Mouse (Mus musculus) ES-E14 (cell line): ENCODE results near the gene Atp2c2. TPM values are rescaled to one million over a fixed set of nuclear protein-coding genes. Genes with fewer than 3 reads are reported as not detected.

Experiments used
- DNase-seq: peaks from one replicate; pipeline ENCODE4 v3.0.0-alpha.2; 2013; ENCODE audit warnings: low read depth, low spot score
- H3K27ac ChIP-seq: 2 replicates; pipeline ENCODE4 v1.5.1; 2012; ENCODE audit warnings: low read depth, mild to moderate bottlenecking, low read length, moderate library complexity, mixed read lengths; ENCODE audit not compliant: poor library complexity, insufficient read depth, severe bottlenecking
- H3K36me3 ChIP-seq: 2 replicates; pipeline ENCODE4 v1.6.1; 2012; ENCODE audit warnings: mild to moderate bottlenecking, low read length, moderate library complexity, mixed read lengths; ENCODE audit not compliant: control insufficient read depth, poor library complexity, insufficient read depth, severe bottlenecking
- H3K4me1 ChIP-seq, 2 experiments: fragments of 150-350 bp in 1 of 2; sonication (generic) in 1 of 2; 2 replicates each; pipeline ENCODE4 v1.6.1; 2012; ENCODE audit warnings: low read length in 2 of 2, mild to moderate bottlenecking in 1 of 2, mixed read lengths in 1 of 2; ENCODE audit not compliant: control insufficient read depth in 2 of 2, insufficient read depth in 2 of 2, poor library complexity in 1 of 2
- H3K4me3 ChIP-seq, 2 experiments: fragments of 150-350 bp in 1 of 2; sonication (generic) in 1 of 2; 2 replicates each; pipeline ENCODE4 v1.5.1; 2012; ENCODE audit warnings: low read length in 2 of 2, low read depth in 1 of 2, mild to moderate bottlenecking in 1 of 2, mixed read lengths in 1 of 2; ENCODE audit not compliant: insufficient read depth in 1 of 2, poor library complexity in 1 of 2, severe bottlenecking in 1 of 2
- H3K9ac ChIP-seq: 2 replicates; pipeline ENCODE4 v1.6.1; 2012; ENCODE audit warnings: low read depth, mild to moderate bottlenecking, low read length, mixed read lengths; ENCODE audit not compliant: poor library complexity, insufficient read depth, severe bottlenecking
- H3K9me3 ChIP-seq: fragments of 150-350 bp; sonication (generic); 2 replicates; pipeline ENCODE4 v1.6.1; 2012; ENCODE audit warnings: low read depth, mild to moderate bottlenecking, low read length; ENCODE audit not compliant: control insufficient read depth, insufficient read depth
- CHD2 ChIP-seq: IDR thresholded peaks from 2 replicates; pipeline ENCODE4 v1.6.1; 2014; ENCODE audit warnings: mild to moderate bottlenecking, low read depth, low read length, inconsistent platforms
- HCFC1 ChIP-seq: IDR thresholded peaks from 2 replicates; pipeline ENCODE4 v1.6.1; 2012; ENCODE audit warnings: low read length, inconsistent platforms, borderline replicate concordance; ENCODE audit not compliant: insufficient read depth
- MAFK ChIP-seq: IDR thresholded peaks from 2 replicates; pipeline ENCODE4 v1.6.1; 2014; ENCODE audit warnings: mild to moderate bottlenecking, low read depth, low read length, inconsistent platforms; ENCODE audit not compliant: insufficient read depth
- ZC3H11A ChIP-seq: IDR thresholded peaks from 2 replicates; pipeline ENCODE4 v1.6.1; 2012; ENCODE audit warnings: low read depth, mild to moderate bottlenecking, inconsistent platforms, low read length, borderline replicate concordance
- ZNF384 ChIP-seq: IDR thresholded peaks from 2 replicates; pipeline ENCODE4 v1.6.1; 2012; ENCODE audit warnings: low read depth, low read length, inconsistent platforms
- in situ Hi-C, 2 experiments: fragments of 600-800 bp; cut with MboI; formaldehyde crosslinking; loops; one replicate each; pipeline ENCODE4 v1.15.1; 2025; ENCODE audit warnings: low sequenced_read_pairs in 2 of 2, inconsistent platforms in 1 of 2; ENCODE audit not compliant: unreplicated experiment in 2 of 2
- total RNA-seq: library from RNA; depleted of rRNA; stranded (reverse); fragments of 300-350 nt; gene quantifications from 2 replicates; pipeline ENCODE4 v1.2.3, GENCODE M21; 2012

Gene Atp2c2
- total RNA-seq, 1 experiment: 0.80 TPM

DNA sequence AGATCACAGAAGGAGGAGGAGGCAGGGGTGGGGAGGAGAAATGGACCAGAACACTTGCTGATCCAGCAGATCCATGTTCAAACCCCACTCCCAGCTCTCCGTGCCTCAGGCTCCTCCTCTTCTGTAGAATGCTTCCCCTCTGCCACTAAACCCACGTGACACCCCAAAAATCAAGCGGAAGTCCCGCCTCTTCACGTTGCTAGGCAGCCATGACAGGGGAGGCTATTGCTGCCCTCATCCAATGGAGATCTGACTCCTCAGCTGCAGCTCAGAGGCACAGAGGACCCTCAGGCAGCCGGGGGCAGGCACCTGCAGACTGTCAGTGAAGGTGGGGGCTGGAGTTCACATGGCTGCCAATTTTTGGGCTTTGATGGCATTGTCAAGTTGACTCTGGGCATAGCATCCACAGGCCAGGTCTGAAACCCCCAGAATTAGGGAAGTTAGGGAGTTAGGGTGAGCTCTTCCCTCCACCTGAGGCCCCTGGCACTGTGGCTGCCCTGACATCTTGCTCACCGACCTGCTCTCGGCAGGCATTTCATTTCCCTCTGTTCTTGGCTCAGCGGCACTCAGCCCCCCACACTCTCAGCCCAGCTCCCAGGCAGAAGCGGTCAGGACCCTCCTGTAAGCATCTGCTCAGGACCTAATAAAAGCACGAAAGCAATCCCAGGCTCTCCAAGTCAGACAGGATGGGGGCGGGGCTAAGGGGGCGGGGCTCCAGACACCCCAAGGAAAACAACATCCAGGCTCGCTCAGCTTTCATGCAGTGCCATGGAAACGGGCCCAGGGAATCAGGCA is 98.6 kb downstream of the Atp2c2 start:
- H3K9me3 ChIP-seq: no peaks in the 10 kb centered on the region
- H3K36me3 ChIP-seq: no peaks in the 10 kb centered on the region
- no peak overlapping the region for H3K27ac ChIP-seq
- in situ Hi-C loops: no loop called here
- H3K9ac ChIP-seq: no peak overlapping the region; the same call in 1 of the 2 replicates
- H3K4me3 ChIP-seq: peak overlapping the region in 1 of 2 experiments; percentile 47; a peak in 3 of 4 replicates
- no peak for TF ChIP-seq MAFK
- TF ChIP-seq HCFC1: no peak
- TF ChIP-seq ZNF384: no peak
- no peak for TF ChIP-seq CHD2
- TF ChIP-seq ZC3H11A: no peak
- DNase-seq: peak; percentile 48
- peaks cover 0 to 9% of the 10 kb centered on the region in 2 experiments; a peak in 1 of 4 replicates for H3K4me1 ChIP-seq

GRCm38 (mm10) chr8:119798965-119799264 is 99.1 kb downstream of the Atp2c2 start:
- TF ChIP-seq HCFC1 (no peak), MAFK (no peak), CHD2 (no peak), ZC3H11A (no peak)
- Histone ChIP-seq H3K4me1 (peaks cover 0 to 9% of the 10 kb centered on the region in 2 experiments; a peak in 1 of 4 replicates), H3K27ac (no peak overlapping the region), H3K9ac (no peak overlapping the region), H3K36me3 (no peaks in the 10 kb centered on the region), H3K9me3 (no peaks in the 10 kb centered on the region), H3K4me3 (peak overlapping the region in 1 of 2 experiments; percentile 28; a peak in 1 of 4 replicates)
- in situ Hi-C loops: no loop called here
- DNase-seq: no peak

DNA sequence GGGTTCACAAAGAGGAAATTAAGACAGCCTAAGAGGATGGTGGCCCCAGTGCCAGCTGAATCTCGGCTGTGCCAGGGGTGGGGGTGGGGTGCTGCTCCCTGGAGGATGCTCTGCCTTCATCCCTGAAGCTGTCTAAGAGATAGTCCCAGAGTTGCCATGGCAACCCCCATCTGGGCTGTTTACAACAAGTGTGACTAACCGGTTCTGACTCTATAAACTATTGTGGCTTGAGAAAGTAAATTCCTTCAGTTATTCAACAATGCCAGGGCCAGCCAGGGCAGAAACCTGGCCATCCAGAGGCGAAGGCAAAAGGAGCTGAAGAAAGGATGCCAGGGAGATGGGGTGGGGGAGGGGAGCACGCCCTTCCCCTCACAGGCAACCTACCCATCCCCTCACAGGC is 101.4 kb downstream of the Atp2c2 start:
- in situ Hi-C loops: no loop called here
- no peak overlapping the region for H3K27ac ChIP-seq
- TF ChIP-seq MAFK (no peak), ZNF384 (no peak), CHD2 (no peak), ZC3H11A (no peak), HCFC1 (no peak)
- H3K4me1 ChIP-seq: peaks cover 0 to 9% of the 10 kb centered on the region in 2 experiments; a peak in 1 of 4 replicates
- H3K9ac ChIP-seq: no peak overlapping the region
- no peak for DNase-seq
- H3K9me3 ChIP-seq: peaks cover 2% of the 10 kb centered on the region; the same call in 1 of the 2 replicates
- H3K4me3 ChIP-seq: no peak overlapping the region
- H3K36me3 ChIP-seq: no peaks in the 10 kb centered on the region

DNA sequence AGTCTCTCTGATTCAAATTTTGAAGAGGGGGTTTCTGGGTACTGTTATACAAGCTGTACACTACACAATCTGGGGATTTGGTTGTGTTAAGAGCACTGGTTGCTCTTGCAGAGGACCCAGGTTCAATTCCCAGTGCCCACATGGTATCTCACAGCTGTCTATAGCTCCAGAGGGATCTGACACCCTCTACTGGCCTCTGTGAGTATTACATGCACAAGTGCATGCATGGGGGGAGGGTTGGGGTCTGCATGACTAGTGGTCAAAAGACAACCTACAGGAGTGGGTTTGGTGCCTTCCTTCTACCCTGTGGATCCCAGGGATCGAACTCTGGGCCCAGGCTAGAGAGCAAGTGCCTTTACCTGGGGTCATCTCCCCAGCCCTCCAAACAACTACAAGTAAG is 102.8 kb downstream of the Atp2c2 start:
- TF ChIP-seq ZC3H11A (no peak), HCFC1 (no peak), CHD2 (no peak), ZNF384 (no peak), MAFK (no peak)
- H3K9me3 ChIP-seq: peaks cover 2% of the 10 kb centered on the region; the same call in 1 of the 2 replicates
- DNase-seq: peak; percentile 81
- no peak overlapping the region for H3K9ac ChIP-seq
- H3K27ac ChIP-seq: no peak overlapping the region
- no peak overlapping the region for H3K4me3 ChIP-seq
- H3K36me3 ChIP-seq: no peaks in the 10 kb centered on the region
- in situ Hi-C loops: no loop called here
- peaks cover 0 to 9% of the 10 kb centered on the region in 2 experiments; a peak in 1 of 4 replicates for H3K4me1 ChIP-seq

- TF ChIP-seq MAFK: no peak
- no peak for TF ChIP-seq HCFC1
- no peak for TF ChIP-seq ZNF384
- no peak for TF ChIP-seq ZC3H11A
- no peak for TF ChIP-seq CHD2
- in situ Hi-C loops: no loop called here
- no peak for DNase-seq
- 0 out of 2 replicates have a peak, but pooled peaks cover 3% of the 10 kb centered on the region for H3K36me3 ChIP-seq
- H3K4me1 ChIP-seq: peaks cover 0 to 7% of the 10 kb centered on the region in 2 experiments; a peak in 2 of 4 replicates
- H3K27ac ChIP-seq: no peak overlapping the region
- no peak overlapping the region for H3K4me3 ChIP-seq
- H3K9ac ChIP-seq: no peak overlapping the region
- H3K9me3 ChIP-seq: peaks cover 2% of the 10 kb centered on the region; the same call in 1 of the 2 replicates
Measured at GRCm38 (mm10) chr8:119805275-119805674, 105.5 kb downstream of the Atp2c2 start.
